Mouse (Mus musculus): ENCODE results near the gene Plod2. TPM values are rescaled to one million over a fixed set of nuclear protein-coding genes. Genes with fewer than 3 reads are reported as not detected.

The Plod2 gene
- polyA plus RNA-seq, 1 experiment = 79.7 TPM

- Histone ChIP-seq H3K4me1 (ENCODE audit: control insufficient read depth, insufficient read depth, low read length) (no peaks in the 10 kb centered on the region), H3K27me3 (ENCODE audit: control insufficient read depth, insufficient read depth, low read length, poor library complexity, severe bottlenecking) (no peaks in the 10 kb centered on the region), H3K27ac (ENCODE audit: insufficient read depth, low read length) (no peak overlapping the region), H3K9ac (ENCODE audit: low read depth, poor library complexity, severe bottlenecking) (no peak overlapping the region), H3K9me3 (replicated peaks; ENCODE audit: control insufficient read depth, insufficient read depth, low read length, poor library complexity, severe bottlenecking) (no peaks in the 10 kb centered on the region), H3K4me3 (ENCODE audit: low read depth, low read length) (no peak overlapping the region), H3K36me3 (ENCODE audit: control insufficient read depth, insufficient read depth, low read length, poor library complexity, severe bottlenecking) (no peaks in the 10 kb centered on the region)
- TF ChIP-seq POLR2A (IDR thresholded peaks at IDR 0.05; ENCODE audit: insufficient read depth, low read length) = no peak
- TF ChIP-seq EP300 (IDR thresholded peaks at IDR 0.05; ENCODE audit: insufficient read depth, low read depth, low read length) = no peak
- no peak for TF ChIP-seq CTCF (IDR thresholded peaks at IDR 0.05; ENCODE audit: low read depth, low read length)
These were observed 7.9 kb downstream of the Plod2 start for GRCm38 (mm10) chr9:92549811-92550490.

DNA sequence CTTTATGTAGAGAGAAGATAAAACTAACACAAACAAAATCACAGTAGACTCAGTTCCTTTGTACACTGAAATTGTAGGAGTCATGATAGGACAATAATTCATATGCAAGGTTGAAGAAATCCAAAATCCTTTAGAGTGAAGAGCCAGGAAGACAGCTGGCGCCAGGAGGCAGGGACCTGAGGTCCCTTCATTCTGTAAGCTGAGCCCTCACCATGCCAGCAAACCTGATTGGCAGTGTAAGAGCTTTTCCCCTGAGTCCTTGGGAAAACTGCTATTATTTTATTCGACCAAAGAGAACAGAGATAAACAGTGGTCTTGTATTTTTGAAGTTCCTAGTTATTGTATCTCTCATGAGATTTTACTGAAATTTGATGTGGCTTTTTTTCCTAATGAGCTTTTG, 9.0 kb downstream of the Plod2 start:
- no peaks in the 10 kb centered on the region for H3K4me1 ChIP-seq (ENCODE audit: control insufficient read depth, insufficient read depth, low read length)
- TF ChIP-seq POLR2A (IDR thresholded peaks at IDR 0.05; ENCODE audit: insufficient read depth, low read length) (no peak), CTCF (IDR thresholded peaks at IDR 0.05; ENCODE audit: low read depth, low read length) (no peak), EP300 (IDR thresholded peaks at IDR 0.05; ENCODE audit: insufficient read depth, low read depth, low read length) (no peak)
- H3K36me3 ChIP-seq (ENCODE audit: control insufficient read depth, insufficient read depth, low read length, poor library complexity, severe bottlenecking) = no peaks in the 10 kb centered on the region
- no peak overlapping the region for H3K4me3 ChIP-seq (ENCODE audit: low read depth, low read length)
- H3K27me3 ChIP-seq (ENCODE audit: control insufficient read depth, insufficient read depth, low read length, poor library complexity, severe bottlenecking) = no peaks in the 10 kb centered on the region
- H3K27ac ChIP-seq (ENCODE audit: insufficient read depth, low read length) = no peak overlapping the region
- no peak overlapping the region for H3K9ac ChIP-seq (ENCODE audit: low read depth, poor library complexity, severe bottlenecking)
- no peaks in the 10 kb centered on the region for H3K9me3 ChIP-seq (replicated peaks; ENCODE audit: control insufficient read depth, insufficient read depth, low read length, poor library complexity, severe bottlenecking)

DNA sequence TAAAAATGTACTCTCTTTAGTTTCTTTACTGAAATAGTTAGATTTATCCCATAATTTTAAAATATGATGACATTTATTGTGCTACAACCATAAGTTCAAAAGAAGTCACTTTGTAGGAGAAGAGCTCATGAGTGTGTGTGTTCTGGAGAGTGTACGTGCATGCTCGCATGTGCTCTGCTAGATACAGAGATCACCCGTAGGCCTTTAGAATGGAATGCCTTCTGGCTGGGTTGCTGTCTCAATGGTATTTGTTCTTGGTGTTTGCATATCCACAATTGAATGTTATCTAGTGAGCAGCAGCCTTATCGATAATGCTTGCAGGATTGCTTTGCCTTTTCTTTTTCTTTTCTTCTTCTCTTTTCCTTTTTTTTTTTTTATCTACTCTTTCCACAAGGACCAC, 9.6 kb downstream of the Plod2 start:
- no peak for TF ChIP-seq POLR2A (IDR thresholded peaks at IDR 0.05; ENCODE audit: insufficient read depth, low read length)
- no peak for TF ChIP-seq CTCF (IDR thresholded peaks at IDR 0.05; ENCODE audit: low read depth, low read length)
- TF ChIP-seq EP300 (IDR thresholded peaks at IDR 0.05; ENCODE audit: insufficient read depth, low read depth, low read length) = no peak
- H3K27me3 ChIP-seq (ENCODE audit: control insufficient read depth, insufficient read depth, low read length, poor library complexity, severe bottlenecking) = no peaks in the 10 kb centered on the region
- H3K9ac ChIP-seq (ENCODE audit: low read depth, poor library complexity, severe bottlenecking) = no peak overlapping the region
- H3K9me3 ChIP-seq (replicated peaks; ENCODE audit: control insufficient read depth, insufficient read depth, low read length, poor library complexity, severe bottlenecking) = no peaks in the 10 kb centered on the region
- H3K4me3 ChIP-seq (ENCODE audit: low read depth, low read length) = no peak overlapping the region
- no peak overlapping the region for H3K27ac ChIP-seq (ENCODE audit: insufficient read depth, low read length)
- no peaks in the 10 kb centered on the region for H3K4me1 ChIP-seq (ENCODE audit: control insufficient read depth, insufficient read depth, low read length)
- H3K36me3 ChIP-seq (ENCODE audit: control insufficient read depth, insufficient read depth, low read length, poor library complexity, severe bottlenecking) = no peaks in the 10 kb centered on the region

DNA sequence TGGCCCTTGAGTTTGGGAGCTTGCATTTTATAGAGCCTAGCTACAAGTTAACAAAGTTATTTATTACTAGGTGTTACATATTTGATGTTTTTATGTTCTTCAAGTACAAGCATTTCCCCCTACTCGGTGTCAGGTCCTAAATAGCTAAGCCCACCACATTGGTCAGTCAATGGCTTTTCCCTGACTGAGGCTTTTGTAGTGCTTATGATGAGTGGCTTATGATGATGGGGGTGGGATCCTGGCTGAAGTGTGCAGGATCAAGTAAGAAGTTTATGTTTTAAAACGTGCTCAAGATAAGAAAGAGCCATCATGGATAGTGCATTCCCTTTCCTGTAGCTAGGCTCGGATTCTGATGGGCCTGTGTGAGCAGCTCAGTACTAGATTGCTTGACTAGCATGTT, 10.7 kb downstream of the Plod2 start:
- Histone ChIP-seq H3K4me1 (ENCODE audit: control insufficient read depth, insufficient read depth, low read length) (no peaks in the 10 kb centered on the region), H3K36me3 (ENCODE audit: control insufficient read depth, insufficient read depth, low read length, poor library complexity, severe bottlenecking) (no peaks in the 10 kb centered on the region), H3K4me3 (ENCODE audit: low read depth, low read length) (no peak overlapping the region), H3K27me3 (ENCODE audit: control insufficient read depth, insufficient read depth, low read length, poor library complexity, severe bottlenecking) (no peaks in the 10 kb centered on the region), H3K9me3 (replicated peaks; ENCODE audit: control insufficient read depth, insufficient read depth, low read length, poor library complexity, severe bottlenecking) (no peaks in the 10 kb centered on the region), H3K9ac (ENCODE audit: low read depth, poor library complexity, severe bottlenecking) (no peak overlapping the region), H3K27ac (ENCODE audit: insufficient read depth, low read length) (no peak overlapping the region)
- TF ChIP-seq EP300 (IDR thresholded peaks at IDR 0.05; ENCODE audit: insufficient read depth, low read depth, low read length) = no peak
- no peak for TF ChIP-seq POLR2A (IDR thresholded peaks at IDR 0.05; ENCODE audit: insufficient read depth, low read length)
- no peak for TF ChIP-seq CTCF (IDR thresholded peaks at IDR 0.05; ENCODE audit: low read depth, low read length)

GRCm38 (mm10) chr9:92555006-92555958, 13.3 kb downstream of the Plod2 start:
- no peak overlapping the region for H3K9ac ChIP-seq (ENCODE audit: low read depth, poor library complexity, severe bottlenecking)
- no peaks in the 10 kb centered on the region; the same call in 1 of the 2 replicates for H3K9me3 ChIP-seq (replicated peaks; ENCODE audit: control insufficient read depth, insufficient read depth, low read length, poor library complexity, severe bottlenecking)
- H3K27ac ChIP-seq (ENCODE audit: insufficient read depth, low read length) = no peak overlapping the region
- H3K27me3 ChIP-seq (ENCODE audit: control insufficient read depth, insufficient read depth, low read length, poor library complexity, severe bottlenecking) = no peaks in the 10 kb centered on the region
- no peaks in the 10 kb centered on the region for H3K36me3 ChIP-seq (ENCODE audit: control insufficient read depth, insufficient read depth, low read length, poor library complexity, severe bottlenecking)
- no peaks in the 10 kb centered on the region for H3K4me1 ChIP-seq (ENCODE audit: control insufficient read depth, insufficient read depth, low read length)
- H3K4me3 ChIP-seq (ENCODE audit: low read depth, low read length) = no peak overlapping the region
- TF ChIP-seq CTCF (IDR thresholded peaks at IDR 0.05; ENCODE audit: low read depth, low read length) (no peak), POLR2A (IDR thresholded peaks at IDR 0.05; ENCODE audit: insufficient read depth, low read length) (no peak), EP300 (IDR thresholded peaks at IDR 0.05; ENCODE audit: insufficient read depth, low read depth, low read length) (no peak)

- Histone ChIP-seq H3K27me3 (ENCODE audit: control insufficient read depth, insufficient read depth, low read length, poor library complexity, severe bottlenecking) (no peaks in the 10 kb centered on the region), H3K27ac (ENCODE audit: insufficient read depth, low read length) (no peak overlapping the region), H3K4me3 (ENCODE audit: low read depth, low read length) (no peak overlapping the region), H3K4me1 (ENCODE audit: control insufficient read depth, insufficient read depth, low read length) (no peaks in the 10 kb centered on the region), H3K9me3 (replicated peaks; ENCODE audit: control insufficient read depth, insufficient read depth, low read length, poor library complexity, severe bottlenecking) (no peaks in the 10 kb centered on the region; the same call in 1 of the 2 replicates), H3K9ac (ENCODE audit: low read depth, poor library complexity, severe bottlenecking) (no peak overlapping the region), H3K36me3 (ENCODE audit: control insufficient read depth, insufficient read depth, low read length, poor library complexity, severe bottlenecking) (no peaks in the 10 kb centered on the region)
- TF ChIP-seq EP300 (IDR thresholded peaks at IDR 0.05; ENCODE audit: insufficient read depth, low read depth, low read length) (no peak), POLR2A (IDR thresholded peaks at IDR 0.05; ENCODE audit: insufficient read depth, low read length) (no peak), CTCF (IDR thresholded peaks at IDR 0.05; ENCODE audit: low read depth, low read length) (no peak)
These were observed 17.7 kb downstream of the Plod2 start for GRCm38 (mm10) chr9:92559750-92560149.
